Mouse (Mus musculus): Measurements from ENCODE around the gene Enpp5.

The Enpp5 gene

DNA sequence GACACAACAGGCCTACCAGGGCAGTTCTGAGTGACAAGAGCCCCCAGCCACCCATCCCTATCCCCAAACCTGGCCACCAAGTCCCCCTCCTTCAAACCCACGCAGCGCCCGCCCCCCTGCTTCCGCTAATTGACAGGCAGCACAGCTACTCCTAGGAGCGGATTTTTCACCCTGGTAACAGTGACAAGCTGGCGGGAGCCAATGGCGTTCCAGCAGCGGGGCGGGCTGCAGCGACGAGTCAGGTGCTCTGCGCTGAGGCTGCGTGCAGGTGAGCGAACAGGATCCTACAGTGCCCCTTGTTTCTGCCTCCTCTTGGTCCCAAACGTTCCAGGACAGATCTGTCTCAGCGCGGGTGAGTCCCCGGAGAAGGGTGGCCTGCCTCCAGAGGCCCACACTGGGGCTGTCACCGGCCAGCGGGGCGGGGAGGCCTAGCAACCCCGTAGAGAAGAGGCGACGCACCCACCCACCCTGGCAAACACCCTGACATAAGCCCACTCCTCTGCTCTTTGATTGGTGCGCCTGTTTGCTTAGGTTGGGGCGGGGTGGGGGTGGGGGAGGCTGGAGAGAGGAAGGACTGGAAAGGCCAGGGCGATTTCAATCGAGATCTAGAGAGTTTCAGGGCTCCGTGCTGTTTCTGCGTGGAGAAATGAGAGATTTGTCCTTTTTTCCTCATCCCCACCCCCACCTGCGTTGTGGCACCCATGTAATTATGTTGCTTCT is at the start of gene Enpp5:
Gene Enpp5, plus strand, starts transcription at position 183 of the 720 bp plus-strand sequence.
- DNase-seq (ENCODE audit: low spot score in 2 of 2) = peak; percentile 80 to 81

GRCm38 (mm10) chr17:44029616-44030015 is 49.0 kb upstream of the Enpp5 start:
- no peak for DNase-seq (ENCODE audit: low spot score in 2 of 2)

DNA sequence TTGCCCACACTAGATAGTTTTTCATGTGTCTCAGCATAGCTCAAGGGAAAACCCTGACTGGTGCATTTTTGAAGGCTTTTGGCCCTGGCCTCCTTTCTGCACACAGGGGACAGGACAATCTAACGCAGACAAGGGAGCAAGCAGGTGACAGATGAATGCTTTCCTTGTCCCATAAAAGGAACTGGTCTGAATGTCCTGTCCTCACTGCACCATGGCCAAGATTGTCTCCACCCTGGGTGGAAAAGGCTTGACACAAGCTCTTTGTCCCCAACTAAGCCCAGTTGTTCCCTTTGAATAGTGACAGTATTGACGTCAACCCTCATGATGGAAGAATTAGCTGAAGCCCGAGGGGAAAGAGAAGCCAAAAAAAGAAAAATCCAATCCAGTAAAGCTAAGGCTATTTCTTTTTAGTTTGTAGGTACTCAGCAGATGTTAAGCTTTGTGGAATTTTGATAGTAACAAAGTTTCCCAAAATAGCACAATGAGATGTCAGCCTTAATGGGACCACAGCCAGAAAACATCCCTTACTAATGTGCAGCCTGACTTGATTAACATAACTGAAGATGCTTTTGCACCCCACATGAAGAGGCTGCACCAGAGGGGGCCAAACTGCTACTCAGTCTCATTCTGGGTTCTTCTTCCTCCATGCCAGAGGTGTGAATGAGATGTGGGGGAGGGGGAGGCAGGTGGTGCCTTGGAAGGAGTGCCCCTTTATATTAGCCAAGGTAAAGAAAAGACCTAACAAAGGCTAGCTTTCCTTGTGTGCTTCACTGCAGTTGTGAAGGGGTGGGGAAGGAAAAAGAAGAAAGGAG is 47.6 kb upstream of the Enpp5 start:
- no peak for DNase-seq (ENCODE audit: low spot score in 2 of 2)

- no peak for DNase-seq (ENCODE audit: low spot score in 2 of 2)
Observed at GRCm38 (mm10) chr17:44035005-44035404, 43.6 kb upstream of the Enpp5 start.

- no peak for DNase-seq (ENCODE audit: low spot score in 2 of 2)
Observed at GRCm38 (mm10) chr17:44038656-44039055, 40.0 kb upstream of the Enpp5 start.

- DNase-seq (ENCODE audit: low spot score in 2 of 2) = no peak
Observed at GRCm38 (mm10) chr17:44040449-44040848, 38.2 kb upstream of the Enpp5 start.

DNA sequence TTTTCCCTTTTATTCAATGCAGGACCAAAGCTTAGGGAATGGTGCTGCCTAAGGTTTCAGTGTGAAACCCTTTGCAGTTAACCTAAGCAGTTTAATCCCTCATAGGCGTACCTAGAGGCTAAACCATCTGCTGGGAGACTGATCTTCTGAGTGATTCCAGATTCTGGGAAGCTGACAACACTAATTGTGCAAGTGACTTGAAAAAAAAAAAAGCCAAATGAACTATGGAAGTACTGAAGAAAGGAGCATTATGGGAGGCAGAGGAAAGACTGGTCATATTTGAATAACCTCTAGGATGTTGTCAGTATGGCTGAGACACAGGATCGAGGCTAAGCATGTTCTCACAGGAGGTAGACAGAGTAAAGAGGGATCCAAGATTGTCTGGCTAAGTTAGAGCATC is 36.3 kb upstream of the Enpp5 start:
- DNase-seq (ENCODE audit: low spot score in 2 of 2) = no peak

DNA sequence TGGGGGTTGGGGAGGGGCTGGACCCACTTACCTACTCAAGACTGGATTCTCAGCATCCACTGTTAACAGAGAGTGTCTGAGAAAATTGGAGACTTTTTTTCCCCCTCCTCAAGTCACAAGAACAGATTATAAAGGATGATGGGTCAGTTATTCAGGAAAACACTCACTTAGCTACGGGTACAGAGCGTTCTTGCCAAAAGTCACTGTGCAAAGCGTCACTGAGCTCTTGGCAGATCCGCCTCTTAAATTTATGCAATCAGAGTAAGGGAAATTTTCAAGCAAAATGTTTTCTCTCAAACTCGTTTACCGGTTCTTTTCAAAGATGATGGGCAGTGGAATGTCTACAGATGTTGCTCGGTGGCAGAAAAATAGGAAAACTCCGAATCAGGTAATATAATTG is 35.8 kb upstream of the Enpp5 start:
- no peak for DNase-seq (ENCODE audit: low spot score in 2 of 2)

DNA sequence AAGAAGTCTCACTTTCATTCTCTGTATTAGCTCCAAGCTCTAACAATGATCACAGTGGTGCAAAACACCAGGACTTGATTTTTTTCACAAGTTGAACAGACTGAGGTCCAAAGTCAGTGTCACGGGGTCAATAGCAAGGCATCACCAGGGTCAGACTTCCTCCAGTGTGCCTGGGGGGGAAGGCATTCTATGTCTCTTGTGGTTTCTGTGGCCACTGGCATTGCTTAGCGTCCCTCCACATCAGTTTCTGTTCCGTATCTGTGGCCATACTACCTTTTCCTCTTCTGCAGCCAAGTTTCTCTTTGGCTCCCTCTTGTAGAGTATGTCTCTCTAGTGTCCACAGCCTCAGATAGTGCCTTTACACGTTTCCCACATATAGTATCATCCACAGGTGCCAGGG is 25.2 kb upstream of the Enpp5 start:
- peak; percentile 30 to 56 for DNase-seq (ENCODE audit: low spot score in 2 of 2)

DNA sequence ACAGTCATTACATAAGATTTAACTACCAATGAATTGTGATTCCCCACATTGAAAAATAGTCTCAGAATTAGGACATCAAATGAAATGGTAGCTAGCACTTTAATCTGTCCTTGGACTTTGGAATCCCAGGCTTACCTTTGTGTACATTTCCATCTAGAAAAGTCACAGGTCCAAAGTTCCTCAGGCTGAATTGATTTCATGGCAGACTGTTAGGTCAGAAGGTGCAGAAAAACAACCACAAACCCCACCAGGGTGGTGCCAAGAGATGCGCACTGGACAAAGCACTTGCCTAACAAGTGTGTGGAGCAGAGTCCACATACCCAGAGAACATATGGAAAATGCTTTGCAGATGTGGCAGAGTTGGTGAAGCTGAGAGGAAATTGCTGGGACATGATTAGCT is 21.5 kb upstream of the Enpp5 start:
- DNase-seq (ENCODE audit: low spot score in 2 of 2) = no peak

GRCm38 (mm10) chr17:44058145-44058544 is 20.5 kb upstream of the Enpp5 start:
- no peak for DNase-seq (ENCODE audit: low spot score in 2 of 2)

DNA sequence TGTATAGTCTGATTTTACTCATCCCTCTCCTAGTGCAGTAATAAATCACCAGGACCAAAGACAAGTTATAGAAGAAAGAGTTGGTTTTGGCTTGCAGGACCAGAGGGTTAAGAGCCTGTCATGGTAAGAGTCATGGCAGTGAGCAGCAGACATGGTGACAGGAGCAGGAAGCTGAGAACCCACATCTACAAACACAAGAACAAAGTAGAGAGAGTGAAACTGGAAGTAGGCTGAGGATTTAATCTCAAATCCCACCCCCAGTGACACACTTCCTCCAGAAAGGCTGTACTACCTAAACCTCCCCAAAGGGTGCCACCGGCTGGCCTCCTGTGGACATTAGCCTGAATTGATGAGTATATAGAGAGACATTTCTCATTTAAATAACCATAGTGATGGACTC is 17.8 kb upstream of the Enpp5 start:
- DNase-seq (ENCODE audit: low spot score in 2 of 2) = no peak

- no peak for DNase-seq (ENCODE audit: low spot score in 2 of 2)
Observed at GRCm38 (mm10) chr17:44061289-44061890, 17.2 kb upstream of the Enpp5 start.

- no peak for DNase-seq (ENCODE audit: low spot score in 2 of 2)
Observed at GRCm38 (mm10) chr17:44068876-44069275, 9.7 kb upstream of the Enpp5 start.

GRCm38 (mm10) chr17:44071680-44072079 is 6.9 kb upstream of the Enpp5 start:
- no peak for DNase-seq (ENCODE audit: low spot score in 2 of 2)

DNA sequence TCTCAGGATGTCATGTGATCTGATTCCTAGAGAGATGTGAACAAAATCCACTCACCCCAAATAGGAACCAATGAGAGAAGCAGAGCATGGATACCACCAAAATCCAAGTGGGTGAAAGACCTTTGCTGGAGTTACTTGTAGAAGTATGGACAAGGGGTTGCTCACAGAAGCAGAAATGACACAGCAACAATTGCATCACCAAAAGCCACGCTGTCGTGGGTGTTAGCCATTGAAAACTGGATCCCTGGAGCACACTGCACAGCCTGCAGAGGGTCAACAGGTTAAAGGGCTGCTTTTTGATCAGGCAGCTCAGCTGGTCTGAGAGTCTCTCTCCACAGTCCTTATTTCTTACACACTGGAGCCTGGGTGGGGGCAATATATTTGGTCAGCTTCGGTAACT is 3.0 kb upstream of the Enpp5 start:
- DNase-seq (ENCODE audit: low spot score in 2 of 2) = no peak

DNA sequence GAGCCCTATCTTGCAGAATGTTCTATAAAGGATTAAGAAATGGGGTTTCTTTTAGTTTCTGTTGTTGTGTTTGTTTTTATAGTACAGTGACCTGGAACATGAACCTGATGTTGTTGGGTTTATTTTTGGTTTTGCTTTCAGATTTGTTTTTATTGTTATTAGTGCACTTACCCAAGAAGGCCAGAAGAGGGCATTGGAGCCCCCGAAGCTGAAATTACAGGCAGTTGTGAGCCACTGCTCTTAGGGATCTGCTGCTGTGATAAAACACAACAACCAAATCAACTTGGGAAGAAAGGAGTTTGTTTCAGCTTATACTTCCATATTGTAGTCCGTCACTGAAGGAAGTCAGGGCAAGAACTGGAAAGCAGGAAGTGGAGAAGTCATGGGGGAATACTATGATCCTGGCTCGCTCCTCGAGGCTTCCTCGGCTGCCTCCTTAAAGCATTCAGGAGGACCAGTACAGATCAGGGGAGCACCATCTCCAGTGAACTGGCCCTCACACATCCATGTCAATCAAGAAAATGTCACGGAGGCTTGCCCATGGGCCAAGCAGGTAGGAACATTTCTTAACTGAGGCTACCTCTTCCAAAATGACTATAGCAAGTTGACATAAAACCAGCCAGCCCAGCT is 2.4 kb upstream of the Enpp5 start:
- DNase-seq (ENCODE audit: low spot score in 2 of 2) = peak; percentile 42 to 52

DNA sequence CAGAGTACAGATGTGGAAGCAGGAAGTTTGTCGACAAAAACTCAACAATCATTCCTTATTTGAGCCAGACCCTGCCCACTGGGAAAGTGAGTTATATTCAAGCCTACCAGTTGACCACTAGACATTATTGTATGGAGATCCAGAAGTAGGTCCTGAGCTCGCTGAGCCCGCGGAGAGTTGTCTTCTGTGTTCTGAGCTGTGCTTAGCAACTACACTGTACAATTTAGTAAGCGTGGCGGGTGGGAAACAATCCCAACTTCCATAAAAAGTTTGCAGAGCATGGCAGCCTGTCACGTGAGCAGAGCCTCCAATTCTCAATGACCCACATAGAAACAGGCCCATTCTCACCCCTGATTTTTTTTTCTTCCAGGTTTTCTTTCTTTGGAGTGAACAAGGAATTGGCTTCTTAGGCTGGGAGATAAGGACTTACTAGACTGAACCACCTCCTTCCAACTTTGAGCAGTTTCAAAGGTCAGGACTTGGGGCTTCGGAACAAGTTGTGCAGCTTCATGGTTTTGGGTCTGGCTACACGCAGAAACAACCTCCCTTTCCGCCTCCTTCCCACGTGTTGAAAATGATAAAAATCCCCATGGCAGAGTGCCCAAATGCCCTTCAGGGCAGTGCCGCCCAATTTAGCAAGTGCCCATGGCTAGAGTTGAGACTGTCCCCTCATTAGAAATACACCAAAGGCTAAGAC is 1.3 kb upstream of the Enpp5 start:
- no peak for DNase-seq (ENCODE audit: low spot score in 2 of 2)

GRCm38 (mm10) chr17:44077843-44078160 is 811 bp upstream of the Enpp5 start:
- no peak for DNase-seq (ENCODE audit: low spot score in 2 of 2)

DNA sequence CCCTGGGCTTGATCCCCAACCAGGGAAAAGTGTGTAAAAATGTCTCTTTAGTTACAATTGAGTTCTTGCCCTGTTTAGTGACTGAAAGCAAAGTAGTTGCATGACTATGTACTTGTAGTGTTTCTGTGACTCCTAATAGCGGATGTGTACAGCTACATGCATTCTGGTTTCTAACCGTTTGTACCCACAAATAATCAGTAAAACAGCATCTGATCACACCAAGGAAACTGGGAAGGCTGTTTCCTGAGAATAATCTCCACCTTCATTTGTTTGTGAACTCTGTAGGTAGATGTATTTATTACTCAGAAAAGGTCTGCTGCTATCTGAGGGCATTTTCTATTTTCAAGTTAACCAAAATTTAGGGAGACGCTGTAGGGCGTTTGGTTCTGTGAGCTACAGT is 4.5 kb downstream of the Enpp5 start:
- no peak for DNase-seq (ENCODE audit: low spot score in 2 of 2)

DNA sequence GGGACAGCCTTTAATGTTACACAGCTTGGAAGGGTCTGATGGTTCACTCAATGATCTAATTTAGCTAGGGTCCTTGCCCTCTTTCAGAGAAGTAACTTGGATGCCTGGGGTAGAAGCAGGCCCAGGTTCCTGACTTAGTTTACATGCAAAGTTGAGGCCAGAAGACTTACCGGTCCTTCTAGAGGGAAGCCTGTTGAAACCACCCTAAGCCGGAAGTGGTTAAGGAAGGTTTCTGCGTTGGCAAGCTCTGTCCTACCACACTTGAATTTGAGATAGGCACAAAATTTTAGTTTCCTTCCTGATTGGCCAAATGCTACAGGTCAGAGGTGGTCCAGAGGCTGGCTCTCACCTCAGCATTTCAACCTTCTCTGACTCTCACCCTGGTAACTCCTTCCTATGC is 9.6 kb downstream of the Enpp5 start:
- DNase-seq (ENCODE audit: low spot score in 2 of 2) = no peak

DNA sequence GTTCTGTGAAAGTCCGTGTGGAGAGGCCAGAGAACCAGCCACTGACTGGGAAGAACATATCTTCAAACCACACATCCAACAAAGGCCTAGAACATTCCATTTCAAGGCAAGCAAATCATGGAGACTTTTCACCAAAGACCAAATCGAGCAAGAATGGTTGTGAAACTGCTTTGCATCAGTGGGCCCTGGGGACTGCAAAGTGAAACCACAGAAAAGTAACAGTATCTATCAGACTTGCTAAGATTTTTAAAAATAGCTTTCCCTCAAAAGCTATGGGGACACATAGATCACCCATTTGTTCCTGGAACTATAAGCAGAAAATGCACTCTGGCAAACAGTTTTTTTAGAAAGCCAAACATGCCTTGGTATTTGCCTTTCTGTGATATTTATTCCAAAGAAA is 12.3 kb downstream of the Enpp5 start:
- no peak for DNase-seq (ENCODE audit: low spot score in 2 of 2)
